Comparison of ENCODE assay signal across 9 mouse cellular contexts in the genomic region with DNA sequence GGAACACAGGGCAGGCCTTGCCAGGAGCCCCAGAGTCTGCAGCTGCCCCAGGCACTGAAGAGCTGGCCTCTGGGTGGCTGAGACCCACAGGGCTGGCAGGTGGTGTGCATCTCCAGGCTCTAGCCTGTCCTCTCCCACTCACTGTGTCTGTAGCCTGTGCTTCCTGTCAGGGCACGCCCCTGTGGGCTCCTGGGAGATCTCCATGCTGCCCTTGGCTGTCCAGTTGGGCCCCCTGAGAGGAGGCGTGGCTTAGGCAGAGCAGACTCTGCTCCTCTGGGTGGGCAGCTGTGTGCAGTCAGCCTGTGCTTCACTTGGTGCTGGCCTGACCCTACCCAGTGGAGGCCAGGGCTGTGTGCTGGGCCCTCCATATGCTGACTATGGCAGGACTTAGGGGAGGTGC. TPM values are rescaled to one million over a fixed set of nuclear protein-coding genes. Genes with fewer than 3 reads are reported as not detected.
DNase-seq lines count a peak whose midpoint lies in the region; ATAC-seq and TF ChIP-seq lines count a peak whose summit lies in the region.
"Had no signal": no experiment of that assay in that cellular context is flagged by ENCODE, and none has a peak within 500 bp of the region (broad histone marks: within the 10 kb centered on the region; RNA-seq: fewer than 3 reads in every experiment).

No protein-coding gene starts in this region.

- no peaks in the 10 kb centered on the region for H3K36me3 ChIP-seq in hindbrain, embryonic 11.5 days (ENCODE audit: control insufficient read depth, insufficient read depth, low read length)
- no peaks in the 10 kb centered on the region; the same call in 1 of the 2 replicates for H3K36me3 ChIP-seq in hindbrain, embryonic 16.5 days (ENCODE audit: control insufficient read depth, insufficient read depth, low read length)
- H3K36me3 ChIP-seq in embryonic facial prominence, embryonic 11.5 days (replicated peaks; ENCODE audit: control insufficient read depth, insufficient read depth, low read depth, low read length) = peaks cover 2% of the 10 kb centered on the region; the same call in 1 of the 2 replicates
- no peaks in the 10 kb centered on the region; the same call in 1 of the 2 replicates for H3K36me3 ChIP-seq in heart, postnatal 0 days (replicated peaks; ENCODE audit: control insufficient read depth, insufficient read depth, low read length)
- no peaks in the 10 kb centered on the region for H3K36me3 ChIP-seq in liver, postnatal 0 days (replicated peaks; ENCODE audit: insufficient read depth, low read length)

- TF ChIP-seq CTCF in heart, postnatal 0 days (IDR thresholded peaks at IDR 0.05; ENCODE audit: low read depth) = no peak
- no peak for TF ChIP-seq CTCF in liver, postnatal 0 days (IDR thresholded peaks at IDR 0.05; ENCODE audit: low read depth)

- H3K4me3 ChIP-seq in hindbrain, embryonic 11.5 days (ENCODE audit: low read depth, low read length) = no peak overlapping the region
- H3K4me3 ChIP-seq in hindbrain, embryonic 16.5 days (ENCODE audit: low read length) = no peak overlapping the region
- H3K4me3 ChIP-seq in embryonic facial prominence, embryonic 11.5 days (ENCODE audit: low read depth, low read length) = no peak overlapping the region
- no peak overlapping the region for H3K4me3 ChIP-seq in heart, postnatal 0 days (ENCODE audit: low read depth, low read length)
- H3K4me3 ChIP-seq in liver, postnatal 0 days (ENCODE audit: low read depth, low read length) = no peak overlapping the region
- H3K4me3 ChIP-seq: forebrain, embryonic 13.5 days had no signal

- no peak overlapping the region for H3K9ac ChIP-seq in hindbrain, embryonic 11.5 days (ENCODE audit: low read depth, low read length)
- H3K9ac ChIP-seq in hindbrain, embryonic 16.5 days (ENCODE audit: low read depth, low read length) = no peak overlapping the region
- 0 out of 2 replicates have a peak overlapping the region, but pooled peaks have one; percentile 1 for H3K9ac ChIP-seq in embryonic facial prominence, embryonic 11.5 days (replicated peaks; ENCODE audit: low read length)
- no peak overlapping the region for H3K9ac ChIP-seq in heart, postnatal 0 days (replicated peaks; ENCODE audit: low read depth, low read length)
- H3K9ac ChIP-seq in liver, postnatal 0 days (replicated peaks) = 0 out of 2 replicates have a peak overlapping the region, but pooled peaks have one; percentile 12
- H3K9ac ChIP-seq: forebrain, embryonic 13.5 days had no signal

- no peak for TF ChIP-seq EP300 in heart, postnatal 0 days (IDR thresholded peaks at IDR 0.05; ENCODE audit: low read depth)
- TF ChIP-seq EP300 in liver, postnatal 0 days (IDR thresholded peaks at IDR 0.05; ENCODE audit: low read depth) = no peak

- WGBS in hindbrain, embryonic 11.5 days = 73% methylated on average over 2 of the region's 2 CpGs
- 67% methylated on average over 1 of the region's 2 CpGs for WGBS in hindbrain, embryonic 16.5 days
- WGBS in embryonic facial prominence, embryonic 11.5 days = 66% methylated on average over 2 of the region's 2 CpGs
- 22% methylated on average over 2 of the region's 2 CpGs for WGBS in heart, postnatal 0 days
- 45% methylated on average over 2 of the region's 2 CpGs for WGBS in liver, postnatal 0 days (ENCODE audit: insufficient replicate concordance)

- DNase-seq in hindbrain, embryonic 11.5 days (ENCODE audit: low spot score) = peak; percentile 8
- no peak for DNase-seq in embryonic facial prominence, embryonic 11.5 days (ENCODE audit: low spot score)
- peak; percentile 16 for DNase-seq in heart, postnatal 0 days (ENCODE audit: low spot score)
- peak; percentile 57 for DNase-seq in liver, postnatal 0 days
- no peak for DNase-seq in frontal cortex, postnatal 25 days (ENCODE audit: low spot score in 2 of 2)
- DNase-seq in right cerebral cortex, postnatal 4 days = no peak
- no peak for DNase-seq in adrenal gland, postnatal 4 days (ENCODE audit: low spot score in 2 of 2)

- H3K4me1 ChIP-seq in hindbrain, embryonic 11.5 days (replicated peaks; ENCODE audit: control insufficient read depth, insufficient read depth, low read length) = peaks cover 8% of the 10 kb centered on the region
- H3K4me1 ChIP-seq in hindbrain, embryonic 16.5 days (ENCODE audit: control insufficient read depth, insufficient read depth, low read depth, low read length) = peaks cover 24% of the 10 kb centered on the region
- H3K4me1 ChIP-seq in embryonic facial prominence, embryonic 11.5 days (ENCODE audit: control insufficient read depth, insufficient read depth, low read length) = peaks cover 7% of the 10 kb centered on the region; the same call in 1 of the 2 replicates
- H3K4me1 ChIP-seq in heart, postnatal 0 days (ENCODE audit: control insufficient read depth, insufficient read depth) = peaks cover 42% of the 10 kb centered on the region
- H3K4me1 ChIP-seq in liver, postnatal 0 days (ENCODE audit: insufficient read depth) = peaks cover 46% of the 10 kb centered on the region

- no peak overlapping the region for H3K27ac ChIP-seq in hindbrain, embryonic 11.5 days (ENCODE audit: low read depth, low read length)
- H3K27ac ChIP-seq in hindbrain, embryonic 16.5 days (ENCODE audit: low read depth, low read length) = no peak overlapping the region
- H3K27ac ChIP-seq in embryonic facial prominence, embryonic 11.5 days (replicated peaks; ENCODE audit: low read depth, low read length) = no peak overlapping the region
- no peak overlapping the region for H3K27ac ChIP-seq in heart, postnatal 0 days (ENCODE audit: low read depth)
- no peak overlapping the region; the same call in 1 of the 2 replicates for H3K27ac ChIP-seq in liver, postnatal 0 days (ENCODE audit: low read depth)
- H3K27ac ChIP-seq: forebrain, embryonic 13.5 days had no signal

- H3K4me2 ChIP-seq in hindbrain, embryonic 11.5 days (replicated peaks; ENCODE audit: low read depth, low read length) = no peak overlapping the region
- H3K4me2 ChIP-seq in hindbrain, embryonic 16.5 days (ENCODE audit: low read length) = no peak overlapping the region
- H3K4me2 ChIP-seq in embryonic facial prominence, embryonic 11.5 days (ENCODE audit: low read depth, low read length) = no peak overlapping the region
- H3K4me2 ChIP-seq in heart, postnatal 0 days (ENCODE audit: low read depth, low read length) = no peak overlapping the region
- H3K4me2 ChIP-seq in liver, postnatal 0 days (ENCODE audit: low read depth, low read length) = no peak overlapping the region
- H3K4me2 ChIP-seq: forebrain, embryonic 13.5 days had no signal

- ATAC-seq in hindbrain, embryonic 11.5 days (ENCODE audit: low FRiP score) = no peak
- no peak for ATAC-seq in hindbrain, embryonic 16.5 days
- ATAC-seq in embryonic facial prominence, embryonic 11.5 days (replicated peaks; ENCODE audit: insufficient number of reproducible peaks, low FRiP score, low TSS enrichment, low read depth) = 0 out of 2 replicates have a peak, but pooled peaks have one; percentile 36
- peak; percentile 15; the same call in 1 of the 2 replicates for ATAC-seq in heart, postnatal 0 days (ENCODE audit: insufficient read depth, low read depth)
- ATAC-seq in liver, postnatal 0 days = peak; percentile 8; the same call in 1 of the 2 replicates
- ATAC-seq: forebrain, embryonic 13.5 days had no signal

- H3K27me3 ChIP-seq in hindbrain, embryonic 11.5 days (ENCODE audit: control insufficient read depth, insufficient read depth, low read length) = no peaks in the 10 kb centered on the region
- H3K27me3 ChIP-seq in hindbrain, embryonic 16.5 days (replicated peaks; ENCODE audit: control insufficient read depth, insufficient read depth, low read length) = no peaks in the 10 kb centered on the region
- no peaks in the 10 kb centered on the region for H3K27me3 ChIP-seq in embryonic facial prominence, embryonic 11.5 days (ENCODE audit: control insufficient read depth, insufficient read depth, low read length)
- no peaks in the 10 kb centered on the region for H3K27me3 ChIP-seq in heart, postnatal 0 days (ENCODE audit: control insufficient read depth, insufficient read depth, low read length)
- no peaks in the 10 kb centered on the region for H3K27me3 ChIP-seq in liver, postnatal 0 days (ENCODE audit: insufficient read depth, low read length)
- H3K27me3 ChIP-seq: forebrain, embryonic 13.5 days had no signal

- no peaks in the 10 kb centered on the region for H3K9me3 ChIP-seq in hindbrain, embryonic 11.5 days (ENCODE audit: control insufficient read depth, low read length)
- H3K9me3 ChIP-seq in hindbrain, embryonic 16.5 days (ENCODE audit: control insufficient read depth, low read length) = no peaks in the 10 kb centered on the region
- H3K9me3 ChIP-seq in embryonic facial prominence, embryonic 11.5 days (replicated peaks; ENCODE audit: control insufficient read depth, low read length) = no peaks in the 10 kb centered on the region
- H3K9me3 ChIP-seq in heart, postnatal 0 days (replicated peaks; ENCODE audit: control insufficient read depth, low read length) = no peaks in the 10 kb centered on the region
- H3K9me3 ChIP-seq in liver, postnatal 0 days (ENCODE audit: low read length) = no peaks in the 10 kb centered on the region
- H3K9me3 ChIP-seq: forebrain, embryonic 13.5 days had no signal

RNA-seq across cellular contexts. Expression of gene Csnk1g2, which starts 5.0 kb away (rescaled TPM):
- 71.1 and 85.6 TPM in 2 replicates for polyA plus RNA-seq in hindbrain, embryonic 11.5 days (2014; fragmentation: Nextera tagmentation; extraction: Ambion mirVana)
- polyA plus RNA-seq in hindbrain, embryonic 16.5 days (2015; fragmentation: Nextera tagmentation; extraction: Ambion mirVana) = 24.9 and 77.7 TPM in 2 replicates
- 93.4 and 97.9 TPM in 2 replicates for polyA plus RNA-seq in embryonic facial prominence, embryonic 11.5 days (2014; fragmentation: Nextera tagmentation; extraction: Ambion mirVana)
- total RNA-seq in heart, postnatal 0 days (2014; rRNA removed; ENCODE audit: low replicate concordance) = 141 and 149 TPM in 2 replicates
- polyA plus RNA-seq in heart, postnatal 0 days (2015; fragmentation: Nextera tagmentation; extraction: Ambion mirVana) = 69.1 and 75.6 TPM in 2 replicates
- polyA plus RNA-seq in liver, postnatal 0 days (2015; fragmentation: Nextera tagmentation; extraction: Ambion mirVana) = 41.4 and 45.8 TPM in 2 replicates
- 100 to 1,000 TPM; 169 to 173 TPM for total RNA-seq in adrenal gland, postnatal 4 days (2021)

RNA-seq across cellular contexts. Expression of gene Gm49322, which starts 21.9 kb away (rescaled TPM):
- polyA plus RNA-seq in hindbrain, embryonic 11.5 days (2014; fragmentation: Nextera tagmentation; extraction: Ambion mirVana) = 1.5 and 1.7 TPM in 2 replicates
- 2.3 and 3.1 TPM in 2 replicates for polyA plus RNA-seq in hindbrain, embryonic 16.5 days (2015; fragmentation: Nextera tagmentation; extraction: Ambion mirVana)
- polyA plus RNA-seq in embryonic facial prominence, embryonic 11.5 days (2014; fragmentation: Nextera tagmentation; extraction: Ambion mirVana) = 1.4 and 1.5 TPM in 2 replicates
- total RNA-seq in heart, postnatal 0 days (2014; rRNA removed; ENCODE audit: low replicate concordance) = 0.23 and 1.3 TPM in 2 replicates
- 0.33 and 0.38 TPM in 2 replicates for polyA plus RNA-seq in heart, postnatal 0 days (2015; fragmentation: Nextera tagmentation; extraction: Ambion mirVana)
- polyA plus RNA-seq in liver, postnatal 0 days (2015; fragmentation: Nextera tagmentation; extraction: Ambion mirVana) = 0.20 and 0.52 TPM in 2 replicates
- 1 to 10 TPM; 3.0 to 3.4 TPM for total RNA-seq in adrenal gland, postnatal 4 days (2021)

RNA-seq across cellular contexts. Expression of gene Adat3, which starts 25.0 kb away (rescaled TPM):
- 5.8 and 7.4 TPM in 2 replicates for polyA plus RNA-seq in hindbrain, embryonic 11.5 days (2014; fragmentation: Nextera tagmentation; extraction: Ambion mirVana)
- polyA plus RNA-seq in hindbrain, embryonic 16.5 days (2015; fragmentation: Nextera tagmentation; extraction: Ambion mirVana) = 5.2 and 6.4 TPM in 2 replicates
- polyA plus RNA-seq in embryonic facial prominence, embryonic 11.5 days (2014; fragmentation: Nextera tagmentation; extraction: Ambion mirVana) = 5.7 and 5.8 TPM in 2 replicates
- total RNA-seq in heart, postnatal 0 days (2014; rRNA removed; ENCODE audit: low replicate concordance) = 1.6 and 4.5 TPM in 2 replicates
- polyA plus RNA-seq in heart, postnatal 0 days (2015; fragmentation: Nextera tagmentation; extraction: Ambion mirVana) = 1.8 and 2.7 TPM in 2 replicates
- 2.1 and 2.6 TPM in 2 replicates for polyA plus RNA-seq in liver, postnatal 0 days (2015; fragmentation: Nextera tagmentation; extraction: Ambion mirVana)
- 1 to 10 TPM; 4.0 to 4.9 TPM for total RNA-seq in adrenal gland, postnatal 4 days (2021)

RNA-seq across cellular contexts. Expression of gene Scamp4, which starts 25.0 kb away (rescaled TPM):
- 64.1 and 68.7 TPM in 2 replicates for polyA plus RNA-seq in hindbrain, embryonic 11.5 days (2014; fragmentation: Nextera tagmentation; extraction: Ambion mirVana)
- 73.6 and 80.8 TPM in 2 replicates for polyA plus RNA-seq in hindbrain, embryonic 16.5 days (2015; fragmentation: Nextera tagmentation; extraction: Ambion mirVana)
- 62.4 and 64.9 TPM in 2 replicates for polyA plus RNA-seq in embryonic facial prominence, embryonic 11.5 days (2014; fragmentation: Nextera tagmentation; extraction: Ambion mirVana)
- total RNA-seq in heart, postnatal 0 days (2014; rRNA removed; ENCODE audit: low replicate concordance) = 25.8 and 44.5 TPM in 2 replicates
- 39.2 and 39.8 TPM in 2 replicates for polyA plus RNA-seq in heart, postnatal 0 days (2015; fragmentation: Nextera tagmentation; extraction: Ambion mirVana)
- 27.5 and 29.2 TPM in 2 replicates for polyA plus RNA-seq in liver, postnatal 0 days (2015; fragmentation: Nextera tagmentation; extraction: Ambion mirVana)
- 10 to 100 TPM; 49.5 to 51.8 TPM for total RNA-seq in adrenal gland, postnatal 4 days (2021)

RNA-seq across cellular contexts. Expression of gene Btbd2, which starts 29.2 kb away (rescaled TPM):
- polyA plus RNA-seq in hindbrain, embryonic 11.5 days (2014; fragmentation: Nextera tagmentation; extraction: Ambion mirVana) = 36.2 and 47.2 TPM in 2 replicates
- 21.2 and 83.2 TPM in 2 replicates for polyA plus RNA-seq in hindbrain, embryonic 16.5 days (2015; fragmentation: Nextera tagmentation; extraction: Ambion mirVana)
- polyA plus RNA-seq in embryonic facial prominence, embryonic 11.5 days (2014; fragmentation: Nextera tagmentation; extraction: Ambion mirVana) = 53.5 and 56.3 TPM in 2 replicates
- 92.2 and 108 TPM in 2 replicates for total RNA-seq in heart, postnatal 0 days (2014; rRNA removed; ENCODE audit: low replicate concordance)
- 36.7 and 40.6 TPM in 2 replicates for polyA plus RNA-seq in heart, postnatal 0 days (2015; fragmentation: Nextera tagmentation; extraction: Ambion mirVana)
- 10.7 and 11.5 TPM in 2 replicates for polyA plus RNA-seq in liver, postnatal 0 days (2015; fragmentation: Nextera tagmentation; extraction: Ambion mirVana)
- 10 to 100 TPM; 72.0 to 76.3 TPM for total RNA-seq in adrenal gland, postnatal 4 days (2021)

Comparison
In these comparisons a context has a peak if more than half of its experiments do, and no peak if none do; other contexts are left out.
1. ATAC-seq: peak in embryonic facial prominence, embryonic 11.5 days (single experiment), heart, postnatal 0 days (single experiment) and liver, postnatal 0 days (single experiment); none in hindbrain, embryonic 11.5 days (single experiment) and hindbrain, embryonic 16.5 days (single experiment).
2. DNase-seq: peak in hindbrain, embryonic 11.5 days (single experiment), heart, postnatal 0 days (single experiment) and liver, postnatal 0 days (single experiment); none in embryonic facial prominence, embryonic 11.5 days (single experiment), frontal cortex, postnatal 25 days (0 of 2), right cerebral cortex, postnatal 4 days (single experiment) and adrenal gland, postnatal 4 days (0 of 2).
3. H3K9ac ChIP-seq: peak in embryonic facial prominence, embryonic 11.5 days (single experiment) and liver, postnatal 0 days (single experiment); none in hindbrain, embryonic 11.5 days (single experiment), hindbrain, embryonic 16.5 days (single experiment) and heart, postnatal 0 days (single experiment).